Mouse (Mus musculus) adrenal gland, postnatal 4 days (tissue): ENCODE measurements around the gene Duox2. TPM values are rescaled to one million over a fixed set of nuclear protein-coding genes. Genes with fewer than 3 reads are reported as not detected.
"Not testable (repeated sequence)": the region's sequence is repeated elsewhere in the genome, so short reads cannot be mapped to it uniquely, and the experiment has no call there.

Experiments used
- DNase-seq, 2 experiments: peaks; one replicate each; pipeline ENCODE4 v3.0.0; 2021 to 2022; ENCODE audit warnings: low spot score in 2 of 2, mixed read lengths in 2 of 2
- long read RNA-seq, 2 experiments: library from polyadenylated mRNA; stranded (forward); transcript quantifications; one replicate each; pipeline ENCODE4 v2.0.0; 2021
- total RNA-seq, 2 experiments: library from RNA; stranded (reverse); gene quantifications; 2 replicates each; pipeline ENCODE4 v1.2.3; 2021

The Duox2 gene
- total RNA-seq: under 1 TPM; 0.08 to 0.17 TPM
- long read RNA-seq, experiment 1: 0 reads
- long read RNA-seq, experiment 2: 0 reads

DNA sequence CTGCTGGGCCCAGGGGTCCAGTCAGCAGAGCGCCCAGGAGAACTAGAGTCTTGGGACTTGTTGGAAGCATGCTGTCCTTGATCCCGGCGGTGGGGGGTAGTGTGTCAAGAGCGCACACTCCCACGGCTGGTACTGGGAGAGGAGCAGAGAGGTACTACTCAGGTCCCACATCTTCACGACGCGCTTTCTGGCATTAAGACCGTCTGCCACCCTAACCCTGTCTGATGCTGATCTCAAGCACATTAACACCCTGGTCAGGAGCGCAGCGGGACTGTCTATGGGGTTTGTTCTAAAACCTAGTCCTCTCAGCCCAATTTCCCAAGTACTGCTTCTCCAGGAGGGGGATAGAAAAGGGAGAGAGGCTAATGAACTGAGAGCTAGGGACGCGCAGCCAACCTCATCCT is at the start of gene Duox2:
Gene Duox2, minus strand, starts transcription at position 354 of the 404 bp plus-strand sequence.
- no peak for DNase-seq

DNA sequence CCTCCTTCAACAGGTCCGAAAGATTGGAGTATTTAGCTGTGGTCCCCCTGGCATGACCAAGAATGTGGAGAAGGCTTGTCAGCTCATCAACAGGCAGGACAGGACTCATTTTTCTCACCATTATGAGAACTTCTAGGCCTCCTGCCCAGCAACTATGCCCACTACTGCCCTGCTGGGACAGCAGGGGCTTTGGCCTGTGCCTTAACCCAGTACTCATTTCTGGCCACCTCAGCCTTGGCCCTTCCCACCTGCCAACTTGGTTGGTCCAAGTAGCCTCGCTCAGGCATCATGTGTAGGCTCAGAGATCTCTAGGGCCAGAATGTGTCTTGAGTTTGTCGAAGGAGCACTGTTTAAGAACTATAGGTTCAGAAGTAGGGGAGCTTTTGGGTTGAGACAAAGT is 49.0 kb upstream of the Duox2 start:
- DNase-seq: no peak

DNA sequence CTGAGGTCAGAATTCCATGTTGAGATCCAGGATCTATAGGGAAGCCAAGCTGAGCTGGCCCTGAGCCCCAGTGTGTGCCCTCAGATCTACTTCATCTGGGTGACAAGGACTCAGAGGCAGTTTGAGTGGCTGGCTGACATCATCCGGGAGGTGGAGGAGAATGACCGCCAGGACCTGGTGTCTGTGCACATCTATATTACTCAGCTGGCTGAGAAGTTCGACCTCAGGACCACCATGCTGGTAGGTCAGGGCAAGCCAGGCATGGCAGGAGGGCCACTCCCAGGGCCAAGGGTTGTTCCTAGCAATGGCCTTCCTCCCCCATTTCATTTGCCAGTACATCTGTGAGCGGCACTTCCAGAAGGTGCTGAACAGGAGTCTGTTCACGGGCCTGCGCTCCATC is 47.9 kb upstream of the Duox2 start:
- not testable (repeated sequence) for DNase-seq

DNA sequence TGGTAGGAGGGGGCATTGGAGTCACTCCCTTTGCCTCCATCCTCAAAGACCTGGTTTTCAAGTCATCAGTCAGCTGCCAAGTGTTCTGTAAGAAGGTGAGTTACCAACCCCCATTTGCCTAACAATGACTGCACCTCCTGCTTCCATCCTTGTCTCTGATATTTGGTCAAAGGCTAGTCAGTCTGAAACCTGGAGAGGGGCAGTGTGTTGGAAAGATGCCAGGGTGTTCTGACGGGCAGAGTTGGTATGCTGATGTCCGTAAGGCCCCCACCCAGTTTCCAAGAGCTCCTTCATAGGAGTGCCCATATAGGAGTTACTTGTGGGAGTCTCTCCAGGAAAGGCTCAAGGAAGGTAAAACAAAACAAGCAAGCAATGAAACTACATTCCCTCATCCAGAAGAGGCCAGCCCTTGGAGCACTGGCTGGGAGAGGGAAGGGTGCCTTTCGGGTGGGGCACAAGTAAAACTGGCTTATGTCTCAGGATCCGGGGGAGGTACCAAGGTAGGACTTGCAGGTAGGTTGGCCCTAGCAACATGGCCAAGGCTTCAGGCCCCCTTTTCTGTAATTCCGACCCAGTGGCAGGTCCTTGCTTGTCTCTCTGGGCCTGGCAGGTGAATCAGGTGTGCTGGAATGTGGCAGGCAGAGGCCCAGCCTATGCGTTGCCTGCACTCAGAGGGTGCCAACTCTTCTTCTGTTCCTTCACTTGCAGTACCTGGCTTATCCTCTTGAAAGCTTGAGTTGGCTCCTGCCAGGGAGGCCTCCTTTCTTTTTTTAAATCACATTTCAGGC is 47.1 kb upstream of the Duox2 start:
- DNase-seq: no peak

DNA sequence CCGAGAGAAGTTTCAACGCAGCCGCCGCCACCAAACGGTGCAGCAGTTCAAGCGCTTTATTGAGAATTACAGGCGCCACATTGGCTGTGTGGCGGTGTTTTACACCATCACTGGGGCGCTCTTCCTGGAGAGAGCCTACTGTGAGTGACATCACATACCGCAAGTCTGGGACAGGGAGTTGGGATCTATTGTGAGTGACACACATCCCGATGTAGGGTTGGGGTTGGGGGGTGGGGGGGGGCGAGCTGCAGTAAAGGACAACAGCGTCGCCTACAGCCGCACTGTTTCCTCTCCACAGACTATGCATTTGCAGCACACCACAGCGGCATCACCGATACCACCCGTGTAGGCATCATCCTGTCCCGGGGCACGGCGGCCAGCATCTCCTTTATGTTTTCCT is 39.0 kb upstream of the Duox2 start:
- DNase-seq: no peak

DNA sequence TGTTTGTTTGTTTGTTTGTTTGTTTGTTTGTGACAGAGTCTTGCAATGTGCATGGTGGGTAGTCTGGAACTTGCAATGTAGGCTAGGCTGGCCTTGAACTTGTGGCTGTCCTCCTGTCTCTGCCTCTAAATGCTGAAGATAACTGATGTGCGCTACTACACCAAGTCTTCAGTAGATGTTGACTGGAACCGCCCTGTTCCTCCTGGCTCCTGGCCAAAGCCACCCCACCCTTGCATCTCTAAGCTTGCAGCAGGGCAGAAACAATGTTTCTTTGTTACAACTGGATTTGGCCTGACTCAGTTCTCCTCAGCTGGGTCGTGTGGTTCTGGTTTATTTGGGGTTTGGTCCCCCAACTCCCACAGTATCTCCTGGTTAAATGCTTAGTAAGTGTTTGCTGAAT is 35.9 kb upstream of the Duox2 start:
- no peak for DNase-seq

DNA sequence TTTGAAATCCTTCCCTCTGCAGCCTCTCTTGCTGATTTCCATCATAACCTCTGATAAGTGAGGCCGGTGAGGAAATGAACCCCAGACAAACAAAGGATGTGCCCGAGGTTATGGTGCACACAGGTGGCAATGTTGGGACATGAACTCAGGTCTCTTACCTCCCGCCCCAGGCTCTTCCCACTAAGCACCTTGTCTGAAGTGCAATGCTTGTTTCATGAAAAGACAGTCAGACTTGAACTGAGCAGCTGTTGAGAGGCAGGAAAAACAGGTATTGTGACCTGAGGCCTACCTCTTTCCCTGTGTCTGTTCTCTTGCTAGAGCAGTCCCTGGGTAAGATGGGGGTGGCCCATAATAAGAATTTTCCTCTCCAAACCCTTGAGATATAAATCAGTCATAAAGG is 34.0 kb upstream of the Duox2 start:
- DNase-seq: no peak

DNA sequence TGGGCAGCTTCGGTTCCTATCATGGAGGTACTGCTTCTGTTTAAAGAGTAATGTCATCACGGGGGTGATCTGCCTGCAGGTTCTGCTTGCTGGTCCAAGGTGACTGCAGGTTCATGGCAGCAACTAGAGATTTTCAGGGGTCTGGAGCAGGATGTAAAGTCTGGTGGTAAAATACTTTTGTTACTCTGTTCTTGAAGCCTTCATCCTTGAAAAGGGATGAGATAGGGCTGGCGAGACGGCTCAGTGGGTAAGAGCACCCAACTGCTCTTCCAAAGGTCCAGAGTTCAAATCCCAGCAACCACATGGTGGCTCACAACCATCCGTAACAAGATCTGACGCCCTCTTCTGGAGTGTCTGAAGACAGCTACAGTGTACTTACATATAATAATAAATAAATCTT is 32.1 kb upstream of the Duox2 start:
- not testable (repeated sequence) for DNase-seq

DNA sequence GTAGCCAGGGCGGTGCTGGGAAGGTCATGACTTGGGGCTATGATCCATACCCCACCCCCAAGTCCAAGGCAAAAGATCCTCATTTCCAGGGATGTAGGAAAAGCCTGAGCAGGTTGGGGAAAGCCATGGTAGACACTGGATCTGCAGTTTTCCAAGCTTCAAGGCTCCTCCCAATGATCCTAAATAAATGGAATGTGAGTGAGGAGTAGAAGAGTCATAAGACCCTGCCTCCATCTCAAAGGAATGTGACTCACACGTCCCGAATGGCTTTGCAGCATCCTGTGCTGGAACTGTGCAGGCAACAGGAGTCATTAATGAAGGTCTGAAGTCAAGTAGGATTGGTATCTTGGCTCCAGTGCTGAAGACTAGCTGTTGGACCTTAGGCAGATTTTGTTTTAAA is 29.7 kb upstream of the Duox2 start:
- DNase-seq: no peak

DNA sequence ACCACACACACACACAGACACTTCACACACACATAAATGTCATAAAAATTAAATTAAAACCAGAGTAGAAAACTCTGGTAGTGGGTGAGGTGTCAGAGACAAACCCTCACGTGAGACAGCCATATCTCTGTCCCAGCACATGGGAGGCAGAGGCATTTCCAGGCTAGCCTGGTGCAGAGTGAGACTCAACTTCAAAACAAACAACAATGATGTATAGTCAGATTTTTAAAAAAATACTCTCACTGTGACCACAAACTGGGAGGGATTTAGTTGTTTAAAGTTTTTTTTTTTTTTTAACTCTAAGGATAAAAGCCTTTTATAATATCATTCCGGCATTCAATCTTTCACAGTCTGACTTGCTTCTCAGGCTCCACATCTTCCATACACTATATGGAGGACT is 27.1 kb upstream of the Duox2 start:
- DNase-seq: no peak

DNA sequence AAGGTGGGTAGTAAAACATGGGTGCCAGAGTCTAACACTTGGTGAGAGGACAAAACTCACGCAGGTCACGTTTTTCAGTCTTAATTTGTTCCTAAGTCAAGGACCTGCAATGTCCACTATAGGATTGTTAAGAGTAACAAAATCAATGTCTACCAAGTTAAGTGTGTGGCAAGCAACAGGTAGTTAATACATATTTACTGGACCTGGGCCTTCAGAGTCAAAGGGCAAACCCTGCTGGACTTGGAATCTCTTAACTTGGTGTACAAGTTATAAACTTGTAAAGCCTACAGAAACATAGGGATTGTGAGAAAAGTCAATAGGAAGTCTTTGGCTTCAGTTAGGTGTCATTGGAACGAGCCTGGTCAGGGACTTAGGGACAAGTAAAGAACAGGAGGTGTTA is 26.3 kb upstream of the Duox2 start:
- DNase-seq: no peak

DNA sequence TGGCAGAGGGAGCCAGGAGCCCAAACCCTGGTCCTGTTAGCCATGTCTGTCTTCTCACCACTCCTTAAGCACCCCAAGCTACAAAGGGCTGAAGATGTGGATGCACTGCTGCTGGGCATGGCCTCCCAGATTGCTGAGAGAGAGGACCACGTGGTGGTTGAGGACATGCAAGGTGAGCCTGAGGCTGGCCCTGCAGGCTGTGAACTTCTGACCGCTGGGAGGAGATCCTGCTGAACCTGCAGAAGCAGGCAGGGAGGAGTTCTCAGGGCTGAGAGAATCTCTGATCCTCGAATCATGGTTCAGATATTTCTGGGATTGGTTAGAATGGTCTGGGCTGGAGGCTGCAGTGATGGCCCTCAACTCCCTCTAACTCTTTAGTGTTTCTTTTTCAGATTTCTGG is 25.7 kb upstream of the Duox2 start:
- no peak for DNase-seq

DNA sequence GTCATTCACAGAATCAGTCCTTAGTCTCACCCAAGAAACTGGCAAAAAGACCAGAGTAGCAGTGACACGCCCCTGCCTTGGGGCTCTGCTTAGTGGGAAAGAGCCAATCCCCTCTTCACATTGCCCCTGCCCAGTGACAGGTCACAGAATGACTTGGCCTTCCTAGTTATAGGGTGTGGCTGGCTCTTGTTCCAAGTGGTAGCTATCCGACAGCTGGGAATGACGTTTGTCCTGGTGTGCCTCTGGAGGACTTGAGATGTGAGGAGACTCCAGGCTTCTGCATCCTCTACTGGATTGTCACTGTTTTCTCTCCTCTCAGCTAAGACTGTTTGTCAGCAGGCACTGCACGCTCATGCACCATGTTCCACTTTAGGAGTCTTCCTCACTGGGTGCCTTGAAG is 19.1 kb upstream of the Duox2 start:
- DNase-seq: no peak

DNA sequence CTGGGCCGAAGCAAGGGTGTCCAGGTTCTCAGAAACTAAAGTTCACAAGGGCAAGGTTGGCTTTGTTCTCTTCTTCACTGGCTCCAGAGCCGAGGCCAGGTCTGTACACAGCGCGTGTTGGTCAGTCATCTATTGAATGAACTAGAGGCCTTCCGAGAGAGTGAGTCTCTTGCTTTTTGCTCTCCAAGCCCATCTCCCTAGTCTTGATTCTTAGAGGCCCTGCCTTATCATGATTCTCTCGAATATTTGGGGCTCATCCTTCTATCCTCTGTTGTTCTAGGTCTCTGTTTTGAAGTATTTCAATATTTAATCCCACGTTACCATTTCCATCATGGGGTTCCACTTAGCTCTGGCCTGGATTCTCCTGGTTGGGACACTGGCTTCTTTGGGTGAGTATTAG is 17.1 kb upstream of the Duox2 start, which contains the start of gene Duox1:
Gene Duox1, plus strand, starts transcription at position 301 of the 400 bp plus-strand sequence.
- DNase-seq: no peak

DNA sequence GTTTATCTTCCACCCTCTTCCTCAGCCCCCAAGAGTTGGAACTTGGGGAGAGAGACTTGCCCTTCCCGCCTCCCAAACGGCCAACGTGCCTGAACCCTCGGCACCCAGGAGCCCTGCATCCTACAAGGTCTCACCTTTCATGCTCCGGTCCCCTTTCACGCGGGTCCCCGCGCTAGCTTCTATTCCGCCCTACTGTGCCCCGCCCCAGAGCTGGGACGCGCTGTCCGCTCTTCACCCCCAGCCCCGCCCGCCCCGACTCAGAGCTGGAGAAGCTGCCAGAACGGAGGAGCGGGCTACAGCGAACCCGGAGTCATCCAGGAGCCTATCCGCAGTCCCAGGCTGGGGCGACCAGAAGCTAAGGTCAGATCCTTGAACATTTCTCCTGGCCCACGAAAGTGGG is 15.3 kb upstream of the Duox2 start, which contains the start of gene Duoxa1:
Gene Duoxa1, minus strand, starts transcription at position 195 of the 400 bp plus-strand sequence.
- no peak for DNase-seq

DNA sequence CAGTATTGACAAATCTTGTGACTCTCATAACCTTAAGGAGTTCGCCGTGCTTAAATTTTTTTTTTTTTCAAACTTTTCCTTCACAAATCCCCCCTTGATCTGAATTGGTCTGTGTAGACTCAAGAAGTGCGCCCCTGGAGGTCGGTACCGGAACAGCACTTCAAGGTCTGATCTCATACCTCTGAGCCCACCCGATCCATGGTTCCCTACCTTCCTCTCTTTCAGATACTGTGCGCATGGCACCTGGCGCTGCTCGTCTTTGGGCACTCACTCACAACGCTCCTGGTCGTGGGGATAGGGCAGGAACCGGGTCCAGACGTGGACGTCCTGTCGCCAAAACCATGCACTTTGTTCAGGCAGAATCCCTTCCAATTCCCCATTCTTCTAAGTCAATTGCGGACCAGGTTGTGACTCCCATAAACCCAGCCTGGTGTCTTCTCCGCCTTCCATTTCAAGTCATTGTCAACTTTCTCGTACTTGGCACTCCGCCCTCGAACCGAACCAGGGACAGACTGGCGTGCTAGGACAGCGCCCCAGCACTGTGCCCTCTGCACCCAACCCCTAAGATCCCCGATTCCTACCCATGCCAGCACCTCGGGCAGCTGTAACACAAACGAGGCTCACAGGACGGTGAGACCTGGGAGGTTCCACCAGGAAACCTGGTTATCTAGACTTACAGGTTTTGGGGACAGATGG is 14.6 kb upstream of the Duox2 start:
- DNase-seq: peak; percentile 22 to 25

DNA sequence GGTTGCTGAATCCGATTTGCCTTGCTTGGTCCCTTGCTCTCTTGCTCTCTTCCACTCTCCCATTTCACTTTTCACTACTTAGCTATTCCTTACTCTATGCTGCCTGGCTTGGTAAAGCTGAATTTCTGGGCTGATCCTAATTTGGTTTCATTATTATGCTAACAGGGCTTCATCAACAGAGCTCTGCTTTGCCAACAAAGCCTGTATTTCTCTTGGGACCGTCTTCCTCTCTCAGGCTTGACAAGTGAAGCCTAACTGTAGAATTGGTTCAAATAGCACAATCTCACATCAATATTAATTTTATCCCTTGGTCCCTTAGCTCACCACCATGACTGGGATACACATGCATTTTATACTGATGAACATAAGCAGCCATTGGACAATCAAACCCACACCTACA is 13.3 kb upstream of the Duox2 start:
- no peak for DNase-seq

DNA sequence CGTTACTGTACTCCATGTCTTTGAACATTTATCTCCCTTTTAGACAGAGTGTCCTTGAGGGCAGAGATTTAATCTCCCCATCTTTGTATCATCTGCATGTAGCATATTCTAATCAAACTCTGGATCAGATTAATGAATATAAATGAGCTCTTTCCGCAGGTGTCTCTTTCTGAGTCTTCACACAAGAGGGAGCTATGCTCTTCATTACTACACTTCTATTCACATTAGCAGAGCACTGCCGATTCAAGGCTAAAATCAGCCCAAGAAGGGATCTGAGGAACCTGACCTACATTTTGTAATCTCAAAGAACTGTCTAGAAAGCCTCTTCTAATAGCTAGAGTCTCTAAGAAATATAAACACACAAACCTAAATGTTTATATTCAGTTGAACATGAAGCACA is 11.4 kb upstream of the Duox2 start:
- no peak for DNase-seq

DNA sequence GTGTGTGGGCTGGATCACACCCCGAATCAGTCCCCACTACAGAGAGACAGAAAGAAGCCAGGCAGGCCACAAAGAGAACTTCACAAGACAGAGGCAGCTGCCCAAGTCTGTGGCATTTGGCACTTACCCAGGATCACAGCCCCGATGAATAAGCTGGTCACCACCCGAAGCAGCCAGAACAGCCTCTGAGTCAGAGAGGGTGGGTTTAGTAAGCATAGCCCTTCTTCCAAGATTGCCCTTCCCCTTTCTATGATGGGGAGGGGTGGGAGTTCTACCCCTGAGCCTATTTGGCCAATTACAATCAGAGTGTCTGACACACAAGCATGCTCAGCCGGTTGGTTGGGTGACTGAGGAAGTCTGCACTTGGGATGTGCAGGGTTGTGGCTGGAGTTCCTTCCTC is 7.9 kb upstream of the Duox2 start:
- DNase-seq: no peak

DNA sequence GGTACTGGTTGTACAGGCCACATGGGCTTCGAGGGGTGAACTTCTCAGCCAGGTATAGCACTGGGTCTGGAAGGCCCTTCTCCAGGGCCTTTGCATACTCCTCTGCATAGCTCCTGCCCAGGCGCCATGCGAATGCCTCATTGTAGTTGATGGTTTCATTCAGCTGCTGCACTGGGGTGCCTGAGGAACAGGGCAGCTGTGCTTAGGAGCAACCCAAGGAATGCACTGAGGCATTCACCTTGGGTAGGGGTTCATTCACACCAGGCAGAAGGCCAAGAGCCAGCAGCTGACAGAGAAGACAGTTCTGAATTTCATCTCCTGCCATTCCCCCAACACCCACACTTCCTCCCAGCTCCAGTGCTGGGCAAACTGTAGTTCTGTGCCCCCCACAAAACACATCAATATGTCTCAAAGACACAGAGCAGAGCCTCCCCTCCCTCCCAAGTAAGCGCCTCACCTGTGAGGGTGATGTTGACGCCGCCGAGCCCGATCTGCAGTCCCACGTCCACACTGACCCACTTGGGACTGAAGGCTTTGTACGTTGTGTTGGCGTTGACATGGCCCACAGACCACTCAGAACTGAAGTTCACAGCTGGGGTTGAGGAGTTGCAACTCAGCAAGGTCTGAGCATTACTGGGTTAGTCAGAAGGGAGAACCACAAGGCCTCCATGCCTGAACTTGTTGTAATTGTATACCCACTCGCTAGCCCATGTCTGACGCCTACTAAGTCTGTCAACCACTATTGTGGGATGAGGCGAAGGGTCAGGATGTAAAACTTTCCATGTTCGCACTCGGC is 7.0 kb upstream of the Duox2 start:
- DNase-seq: no peak

DNA sequence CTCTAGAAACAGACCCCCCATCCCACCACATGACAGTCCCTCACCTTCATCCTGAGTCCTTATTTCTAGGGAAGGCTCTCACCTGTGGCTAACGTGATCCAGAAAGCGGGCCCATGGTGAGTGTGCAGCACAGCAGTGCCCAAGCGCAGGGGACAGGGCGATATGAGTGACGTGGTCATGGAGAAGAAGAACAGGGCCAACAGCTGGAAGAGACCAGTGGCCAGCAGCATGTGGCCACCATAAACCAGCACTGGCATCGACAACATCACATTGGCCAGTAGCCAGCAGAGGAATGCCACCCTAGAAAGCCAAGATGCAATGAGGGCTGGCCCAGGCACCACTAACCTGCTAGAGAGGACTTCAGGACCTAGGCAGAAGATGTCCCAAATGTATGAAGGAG is 6.3 kb upstream of the Duox2 start:
- DNase-seq: no peak
